Mouse (Mus musculus): ENCODE data around the gene Acss1.

Acss1 gene

DNA sequence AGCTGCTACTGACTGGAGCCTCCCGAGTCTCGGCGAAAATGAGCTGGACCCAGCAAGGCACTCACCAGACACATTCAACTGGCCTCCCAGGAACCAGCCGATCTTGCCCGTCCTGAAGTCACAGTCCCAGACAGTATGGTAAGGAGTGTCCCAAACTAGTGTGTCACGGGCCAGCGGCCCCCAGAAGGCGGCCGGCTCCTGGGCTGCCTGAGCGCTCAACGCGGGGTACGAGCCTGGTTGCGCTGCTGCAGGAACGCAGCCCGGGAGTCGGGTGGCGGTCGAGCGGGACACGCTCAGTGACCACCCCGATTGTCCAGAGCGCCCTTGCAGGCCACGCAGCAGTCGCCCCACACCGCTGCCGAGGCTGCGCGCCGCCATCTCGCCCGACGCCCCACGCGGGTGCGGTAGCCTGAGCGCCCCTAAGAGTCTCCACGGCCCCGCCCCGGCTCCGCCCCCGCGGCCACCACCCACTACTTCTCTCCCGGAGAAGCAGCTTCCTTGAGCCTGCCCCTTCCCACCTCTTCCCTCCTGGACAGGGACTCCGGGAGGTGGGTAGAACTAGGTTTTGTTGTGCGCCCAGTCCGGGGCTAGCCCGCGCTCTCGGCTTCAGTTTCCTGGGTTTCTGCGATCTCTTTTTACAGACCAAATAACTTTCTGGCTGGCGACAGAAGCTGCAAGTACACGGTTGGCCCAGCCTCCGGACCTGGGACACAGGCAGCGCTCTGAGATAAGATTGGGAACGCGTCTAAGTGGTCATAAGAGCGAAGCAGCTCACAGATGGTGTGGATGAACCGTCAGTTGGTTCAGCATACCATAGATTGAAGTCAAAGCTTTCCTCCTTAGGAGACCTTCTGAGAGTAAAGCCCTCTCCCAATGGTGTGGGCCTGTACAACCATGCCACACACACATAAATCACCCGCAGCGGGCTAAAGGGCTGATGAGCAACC, at the start of gene Acss1:
Acss1 (minus strand) TSS at position 681 of the 947 bp plus-strand sequence.
- peak; percentile 59 to 71 for DNase-seq (ENCODE audit: low spot score in 2 of 2)

DNA sequence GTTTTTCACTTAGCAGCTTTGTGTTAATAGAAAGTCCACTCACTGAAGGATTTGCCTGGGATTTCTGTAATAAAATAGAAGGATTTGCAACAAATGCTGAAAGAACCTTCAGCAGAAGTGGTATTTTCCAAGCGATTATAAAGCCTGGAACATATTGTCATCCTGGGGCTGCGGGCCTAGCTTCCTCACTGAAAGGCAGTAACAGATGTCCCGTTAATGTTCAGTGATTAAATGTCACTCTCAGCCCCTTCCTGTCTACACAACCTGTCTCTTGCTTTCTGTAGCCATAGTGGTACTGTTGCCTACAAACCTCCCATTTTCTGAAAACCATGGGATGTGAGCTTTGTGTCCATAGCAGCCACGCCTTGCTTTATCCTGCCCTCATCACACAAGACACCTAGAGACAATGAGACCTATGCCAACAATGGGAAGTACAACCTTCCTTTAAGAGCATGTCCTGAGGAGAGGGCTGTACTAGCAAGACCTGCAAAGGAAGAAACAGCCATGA, 43.9 kb upstream of the Acss1 start:
- DNase-seq (ENCODE audit: low spot score in 2 of 2) = no peak

DNA sequence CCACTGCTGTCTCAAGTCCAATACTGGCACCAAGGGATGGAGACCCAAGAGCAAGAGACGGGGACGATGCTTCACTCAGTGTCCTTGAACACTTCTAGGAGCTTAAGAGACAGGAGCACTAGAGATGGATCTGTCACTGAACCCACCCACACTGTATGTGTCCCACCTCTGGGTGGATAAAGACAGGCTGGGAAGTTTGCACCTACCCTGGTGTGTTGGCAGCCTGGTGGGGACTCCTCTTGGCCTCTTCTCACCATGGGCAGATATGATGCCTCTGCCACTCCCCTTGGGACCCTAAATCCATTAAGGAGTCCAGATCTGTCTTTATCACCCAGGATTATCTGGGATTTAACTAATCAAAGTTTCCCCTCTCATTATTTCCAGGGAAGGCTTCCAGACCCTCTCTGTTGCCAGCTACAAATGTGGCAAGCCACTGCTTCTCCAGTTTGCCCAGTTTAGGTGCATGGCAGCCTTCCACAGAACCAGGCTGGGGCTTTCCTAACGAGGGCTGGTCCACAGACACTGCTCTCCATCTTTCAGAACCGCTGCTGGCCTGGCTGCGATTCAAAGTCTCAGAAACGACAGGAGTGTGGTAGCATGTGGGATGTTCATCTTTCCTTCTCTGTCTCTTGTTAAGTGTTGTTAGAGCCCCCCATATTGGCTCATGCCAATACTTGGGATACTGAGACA, 23.3 kb upstream of the Acss1 start:
- no peak for DNase-seq (ENCODE audit: low spot score in 2 of 2)

DNA sequence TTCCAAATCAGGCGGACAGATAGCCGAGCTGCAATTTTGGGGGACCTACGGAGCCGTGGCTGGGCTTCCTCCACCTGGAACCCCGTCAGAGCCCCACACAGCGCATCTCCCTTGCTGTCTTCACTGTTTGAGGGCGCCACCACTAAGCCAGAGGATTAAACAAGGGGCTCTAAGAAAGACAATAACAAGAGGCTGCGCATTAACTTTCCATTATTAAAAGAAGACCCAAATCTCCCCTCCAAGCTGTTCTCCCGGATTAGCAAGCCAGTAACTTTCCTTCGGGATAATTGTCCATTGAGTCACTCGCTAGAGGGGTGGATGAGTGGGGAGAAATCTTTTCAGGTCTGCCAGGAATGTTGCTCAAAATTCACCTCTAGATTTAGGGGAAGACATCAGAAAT, 21.9 kb upstream of the Acss1 start:
- DNase-seq (ENCODE audit: low spot score in 2 of 2) = no peak

DNA sequence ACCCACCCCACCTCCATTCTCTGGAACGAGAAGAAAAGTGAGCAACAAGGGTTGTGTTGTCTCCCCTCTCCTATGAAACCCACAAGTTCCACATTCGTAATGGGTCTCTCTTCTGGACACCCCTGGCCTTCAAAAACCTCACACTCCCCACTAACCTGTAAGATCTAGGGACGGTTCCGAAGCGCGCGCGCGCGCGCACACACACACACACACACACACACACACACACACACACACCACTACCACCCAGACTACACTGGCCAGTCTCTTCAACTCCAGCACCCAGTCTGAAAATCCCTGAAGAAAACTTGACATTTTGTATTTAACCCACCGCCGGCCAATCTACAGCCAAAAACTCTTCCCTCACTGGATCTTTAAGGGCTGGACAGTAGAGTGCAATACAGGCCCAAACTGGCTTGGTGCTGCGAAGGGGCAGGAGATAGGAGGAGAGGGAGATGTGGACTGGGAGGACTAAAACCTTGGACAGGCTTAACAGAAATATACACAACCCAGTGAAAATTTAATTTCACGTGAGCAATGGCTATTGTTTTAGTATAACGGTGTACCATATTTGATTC, 21.0 kb upstream of the Acss1 start, which contains the start of gene Vsx1:
Vsx1 (minus strand) TSS at position 138 of the 578 bp plus-strand sequence.
- no peak for DNase-seq (ENCODE audit: low spot score in 2 of 2)

DNA sequence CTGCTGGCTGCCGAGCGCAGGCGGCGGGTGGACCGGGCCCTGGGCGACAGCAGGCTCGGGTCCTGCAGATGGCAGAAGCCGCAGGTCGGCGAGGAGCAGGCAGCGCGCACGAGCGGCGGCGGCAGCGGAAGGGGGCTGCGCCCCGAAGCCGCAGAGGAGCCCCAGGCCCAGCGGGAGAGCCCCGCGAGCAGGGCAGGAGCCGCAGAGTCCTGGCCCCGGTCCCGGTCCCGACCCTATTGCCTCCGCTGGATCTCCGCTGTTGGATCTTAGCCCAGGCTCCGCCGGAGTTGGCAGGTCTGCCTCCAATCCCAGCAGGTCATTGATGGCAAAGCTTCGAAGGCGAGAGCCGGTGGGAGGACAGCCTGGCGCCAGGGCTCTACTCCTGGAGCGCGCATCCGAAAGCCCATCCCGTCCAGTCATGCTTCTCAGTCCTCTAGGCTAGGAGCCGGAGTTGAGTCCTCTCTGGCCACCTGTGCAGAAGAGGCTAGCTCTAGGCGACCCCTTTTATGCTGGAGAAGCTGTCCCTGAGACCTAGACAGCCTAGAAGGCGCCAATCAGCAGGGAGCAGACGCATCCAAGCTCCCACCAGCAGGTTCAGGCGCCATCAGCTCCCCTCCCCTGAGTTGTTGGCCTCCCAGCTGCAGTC, 20.4 kb upstream of the Acss1 start:
- no peak for DNase-seq (ENCODE audit: low spot score in 2 of 2)

DNA sequence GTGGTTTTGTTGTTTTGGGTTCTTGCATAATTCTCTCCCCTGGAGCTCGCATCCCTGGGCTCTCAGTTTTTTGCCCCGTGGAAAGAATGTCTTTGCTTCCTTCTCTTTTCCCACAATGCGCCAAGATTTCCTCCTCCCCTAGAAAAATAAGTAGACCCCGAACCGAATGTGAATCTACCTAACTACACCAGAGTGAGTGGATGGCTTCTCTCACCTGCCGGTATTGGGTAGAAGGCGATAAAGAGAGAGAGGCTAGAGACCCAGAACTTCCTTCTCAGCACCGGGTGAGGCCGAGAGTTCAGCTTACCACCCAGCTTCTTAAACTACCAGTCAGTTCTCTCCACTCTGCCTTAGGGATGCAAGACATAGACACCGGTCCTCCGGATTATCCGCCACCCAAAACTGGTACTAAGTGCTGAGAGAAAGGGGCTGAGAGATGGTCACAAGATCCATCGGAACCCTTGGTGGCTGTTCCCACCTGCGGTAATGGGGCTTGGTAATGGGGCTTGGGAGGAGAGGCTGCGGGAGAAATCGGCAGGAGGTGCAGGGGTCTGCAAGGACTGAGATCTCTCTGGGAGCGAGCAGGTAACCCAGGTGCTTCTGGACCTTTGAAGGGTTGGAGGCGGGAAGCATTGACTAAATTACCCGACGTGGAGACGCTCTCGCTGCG, 19.7 kb upstream of the Acss1 start:
- DNase-seq (ENCODE audit: low spot score in 2 of 2) = no peak

DNA sequence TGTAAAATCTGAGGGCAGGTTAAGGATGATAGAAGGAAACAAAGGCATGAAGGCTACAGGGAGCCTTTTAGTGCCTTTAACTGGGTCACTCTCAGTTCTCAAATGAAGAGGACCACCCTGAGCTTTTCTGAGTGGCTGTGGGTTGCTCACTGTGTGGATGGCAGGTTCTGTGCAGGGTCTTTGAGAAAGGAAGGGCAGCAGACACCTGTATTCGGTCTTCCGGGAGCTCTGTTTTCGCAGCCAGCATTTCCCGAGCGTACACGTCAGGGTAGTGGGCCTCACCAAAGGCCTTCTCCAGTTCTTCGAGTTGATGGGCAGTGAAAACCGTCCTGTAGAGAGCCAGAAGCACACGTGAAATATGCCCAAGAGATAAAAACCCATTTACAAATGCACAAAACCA, 17.1 kb upstream of the Acss1 start:
- DNase-seq (ENCODE audit: low spot score in 2 of 2) = no peak

DNA sequence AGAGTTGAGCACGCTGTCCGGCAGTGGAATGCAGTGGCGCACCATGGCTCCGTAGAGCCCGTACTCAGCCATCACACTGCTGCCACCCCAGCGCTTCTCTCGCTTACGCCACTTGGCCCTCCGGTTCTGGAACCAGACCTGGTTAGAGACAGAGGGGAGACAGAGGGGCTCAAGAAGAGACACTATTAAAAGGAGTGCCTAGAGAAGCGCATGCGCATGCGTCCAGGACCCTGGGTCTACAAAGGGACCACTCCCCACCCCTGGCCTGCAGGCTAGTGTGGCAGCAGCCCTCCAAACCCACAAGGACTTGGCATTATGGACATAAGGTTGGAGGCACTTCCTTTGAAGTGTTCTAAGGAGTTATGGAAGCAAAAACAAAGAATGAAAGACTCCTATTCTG, 16.2 kb upstream of the Acss1 start:
- DNase-seq (ENCODE audit: low spot score in 2 of 2) = no peak

DNA sequence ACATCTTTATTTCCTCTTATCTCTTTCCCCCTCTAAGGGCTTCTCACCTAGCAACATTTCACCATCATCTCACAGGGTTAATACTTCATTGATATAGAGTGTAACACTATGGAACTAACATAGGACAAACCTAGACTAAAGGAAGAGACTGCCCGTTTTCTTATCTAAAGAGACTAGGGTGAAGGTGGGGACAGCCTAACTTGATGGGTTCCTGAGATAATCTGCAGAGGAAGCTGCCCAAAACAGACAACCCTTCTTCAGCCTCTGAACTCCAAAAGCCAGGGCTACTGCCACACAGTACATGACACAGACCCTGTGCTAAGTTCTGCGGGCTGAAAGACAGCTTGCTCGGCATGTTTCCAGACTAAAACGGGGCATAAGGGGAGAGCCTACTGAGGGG, 13.3 kb upstream of the Acss1 start:
- no peak for DNase-seq (ENCODE audit: low spot score in 2 of 2)

DNA sequence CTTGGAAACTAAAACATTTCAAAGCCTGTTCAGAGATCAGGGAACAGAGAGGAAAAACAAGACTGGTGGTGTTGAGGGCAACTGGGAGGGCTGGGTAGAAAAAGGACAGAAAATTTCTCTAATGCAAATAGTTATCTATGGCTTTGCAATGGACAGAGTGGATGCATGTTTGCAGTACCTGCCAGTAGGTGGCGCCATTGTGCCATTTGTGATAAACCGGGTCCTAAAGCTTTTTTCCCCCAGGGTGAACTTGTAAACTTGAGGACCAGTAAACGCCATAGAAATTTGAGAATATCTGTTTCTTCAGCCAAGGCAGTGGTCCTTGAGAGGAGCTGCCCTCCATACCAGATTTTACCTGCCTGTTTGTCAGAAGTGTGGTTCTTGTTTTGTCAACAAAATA, 10.1 kb upstream of the Acss1 start:
- peak; percentile 65 to 82 for DNase-seq (ENCODE audit: low spot score in 2 of 2)

DNA sequence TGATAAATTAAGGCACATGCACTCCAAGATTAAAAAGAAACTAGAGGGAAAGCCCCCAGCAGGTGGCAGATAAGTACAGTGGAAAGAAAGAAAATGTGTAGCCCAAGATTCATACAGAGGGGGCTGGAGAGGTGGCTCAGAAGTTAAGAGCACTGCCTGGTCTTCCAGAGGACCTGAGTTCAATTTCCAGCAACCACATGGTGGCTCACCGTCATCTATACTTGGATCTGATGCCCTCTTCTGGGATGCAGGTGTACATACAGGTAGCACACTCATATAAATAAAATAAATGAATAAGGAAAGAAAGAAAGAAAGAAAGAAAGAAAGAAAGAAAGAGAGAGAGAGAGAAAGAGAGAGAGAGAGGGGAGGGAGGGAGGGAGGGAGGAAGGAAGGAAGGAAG, 7.2 kb upstream of the Acss1 start:
- DNase-seq (ENCODE audit: low spot score in 2 of 2) = no peak

DNA sequence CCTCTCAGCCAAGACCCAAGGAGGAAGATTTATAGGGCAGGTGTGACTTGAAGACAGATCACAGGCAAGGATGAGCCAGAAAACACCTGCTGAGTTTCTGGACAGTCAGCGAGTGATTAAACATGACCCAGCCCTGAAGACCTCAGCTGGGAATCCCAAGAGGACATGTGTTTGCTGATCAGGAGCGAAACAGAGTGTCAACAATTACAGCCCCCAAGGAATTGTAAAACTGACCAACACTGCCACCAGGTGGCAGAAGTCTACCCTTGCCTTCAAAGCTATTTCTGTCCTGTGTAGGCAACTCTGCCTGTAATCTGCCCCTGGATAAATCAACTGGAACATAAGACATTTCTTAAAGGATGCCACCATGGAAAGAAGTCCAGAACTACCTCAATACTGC, 6.6 kb upstream of the Acss1 start:
- DNase-seq (ENCODE audit: low spot score in 2 of 2) = peak; percentile 71 to 77

DNA sequence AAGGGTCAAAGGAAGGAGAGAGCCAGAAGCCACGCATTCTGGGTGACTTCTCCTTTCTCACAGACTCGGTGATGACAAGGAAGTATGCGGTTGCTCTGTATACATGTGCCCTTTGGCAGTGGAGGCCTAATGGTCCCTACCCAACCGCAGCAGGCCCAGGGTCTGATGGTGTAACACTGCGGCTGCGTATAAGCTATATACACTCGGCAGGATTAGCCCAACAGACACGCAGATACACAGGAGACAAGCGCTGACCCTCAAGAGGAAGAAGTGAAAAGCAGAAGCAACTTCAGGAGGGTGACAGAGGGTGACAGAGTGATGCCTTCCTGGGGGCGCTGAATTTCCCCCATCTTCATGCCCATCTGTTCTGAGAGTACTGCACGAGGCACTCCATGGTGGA, 5.6 kb upstream of the Acss1 start:
- DNase-seq (ENCODE audit: low spot score in 2 of 2) = no peak

DNA sequence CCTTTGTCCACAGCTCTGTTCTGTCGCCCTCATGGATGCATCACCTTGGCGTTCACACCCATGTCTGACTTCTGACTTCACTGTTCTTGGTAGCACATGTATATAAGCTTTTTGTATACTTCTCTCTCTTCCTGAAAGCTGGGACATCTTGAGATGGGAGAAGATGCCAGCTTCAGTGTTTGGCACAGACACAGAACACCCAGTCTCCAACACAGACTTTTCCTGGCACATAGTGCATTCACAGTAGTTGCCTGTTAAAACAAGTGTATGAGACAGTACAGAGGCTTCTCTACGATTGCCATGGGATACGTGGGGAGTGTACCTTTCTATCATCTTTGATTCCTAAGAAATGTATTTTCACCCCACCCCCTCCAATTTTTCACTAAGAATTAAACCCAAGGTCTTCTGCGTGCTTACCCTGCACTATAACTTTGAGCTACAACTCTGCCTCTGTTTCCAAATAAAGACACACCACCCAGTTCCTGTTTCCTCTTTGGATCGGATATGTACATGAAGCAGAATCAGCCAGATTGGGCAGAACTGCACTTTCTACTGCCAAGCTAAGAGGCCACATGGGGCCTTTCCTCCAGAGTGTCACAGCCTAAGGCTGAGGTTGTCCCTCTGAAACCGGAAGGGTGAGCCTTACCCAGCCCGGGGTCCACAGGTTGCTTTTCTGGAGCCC, 3.5 kb upstream of the Acss1 start:
- no peak for DNase-seq (ENCODE audit: low spot score in 2 of 2)

DNA sequence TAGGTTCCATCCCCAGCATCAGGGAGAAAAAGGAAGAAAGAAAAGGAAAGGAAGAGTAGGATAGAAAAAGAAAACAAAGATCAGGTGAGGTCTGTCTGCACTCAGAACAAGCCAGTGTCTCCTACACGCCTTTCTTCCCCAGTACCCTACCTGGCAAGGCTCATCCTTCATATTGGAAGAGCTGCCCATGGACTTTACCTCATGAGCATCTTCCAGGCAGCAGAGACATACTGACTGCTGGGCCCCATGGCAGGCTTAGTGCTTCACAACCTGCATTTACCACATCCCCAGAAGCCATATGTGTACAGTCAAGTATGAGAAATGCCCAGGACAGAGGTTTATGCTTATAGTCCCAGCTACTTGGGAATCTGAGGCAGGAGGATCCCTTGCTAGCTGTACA, 2.6 kb upstream of the Acss1 start:
- no peak for DNase-seq (ENCODE audit: low spot score in 2 of 2)

DNA sequence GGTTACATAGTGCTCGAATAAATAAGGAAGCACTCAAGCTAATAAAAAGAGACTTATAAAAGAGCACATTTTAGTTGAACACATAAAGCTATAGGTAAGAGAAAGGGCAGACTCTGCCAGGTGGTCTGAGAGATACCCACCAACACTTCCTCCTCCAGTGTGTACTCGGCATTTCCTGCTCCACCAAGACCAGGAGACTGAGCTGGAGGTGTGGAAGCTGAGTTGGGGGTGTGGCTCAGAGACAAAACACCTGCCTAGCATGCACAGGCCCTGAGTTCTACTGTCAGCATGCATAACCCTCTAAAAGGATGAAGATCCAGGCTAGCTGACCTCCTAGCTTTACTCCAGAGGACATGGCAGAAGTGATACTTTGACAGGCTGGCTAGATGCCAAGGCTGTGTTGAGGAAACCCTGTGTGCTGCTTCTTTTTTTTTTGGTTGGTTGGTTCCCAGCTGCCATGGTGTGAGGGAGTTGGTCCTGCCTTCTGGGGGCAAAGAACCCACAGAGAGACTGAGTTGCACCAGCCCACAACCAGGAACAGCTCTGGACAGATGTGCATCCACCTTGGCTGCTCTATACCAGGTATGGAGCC, 1.2 kb upstream of the Acss1 start:
- no peak for DNase-seq (ENCODE audit: low spot score in 2 of 2)

DNA sequence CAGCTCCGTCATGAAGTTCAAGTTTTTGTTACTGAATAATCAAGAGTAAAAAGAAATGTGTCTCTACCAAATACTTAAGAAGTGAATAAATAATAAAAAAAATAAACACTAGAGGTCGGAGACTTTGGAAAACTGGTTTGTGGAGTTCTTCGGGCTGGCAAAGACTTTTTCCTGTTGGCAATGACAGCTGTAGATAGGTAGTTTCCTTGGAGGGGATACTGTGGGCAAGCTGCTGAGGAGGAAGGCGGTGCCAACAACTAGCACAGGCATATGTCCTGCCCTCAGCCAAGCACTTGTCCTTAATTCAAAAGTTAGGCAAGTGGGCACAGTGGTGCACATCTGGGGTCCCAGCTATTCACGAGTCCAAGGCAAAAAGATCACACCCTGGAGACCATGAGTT, 656 bp upstream of the Acss1 start:
- DNase-seq (ENCODE audit: low spot score in 2 of 2) = no peak

DNA sequence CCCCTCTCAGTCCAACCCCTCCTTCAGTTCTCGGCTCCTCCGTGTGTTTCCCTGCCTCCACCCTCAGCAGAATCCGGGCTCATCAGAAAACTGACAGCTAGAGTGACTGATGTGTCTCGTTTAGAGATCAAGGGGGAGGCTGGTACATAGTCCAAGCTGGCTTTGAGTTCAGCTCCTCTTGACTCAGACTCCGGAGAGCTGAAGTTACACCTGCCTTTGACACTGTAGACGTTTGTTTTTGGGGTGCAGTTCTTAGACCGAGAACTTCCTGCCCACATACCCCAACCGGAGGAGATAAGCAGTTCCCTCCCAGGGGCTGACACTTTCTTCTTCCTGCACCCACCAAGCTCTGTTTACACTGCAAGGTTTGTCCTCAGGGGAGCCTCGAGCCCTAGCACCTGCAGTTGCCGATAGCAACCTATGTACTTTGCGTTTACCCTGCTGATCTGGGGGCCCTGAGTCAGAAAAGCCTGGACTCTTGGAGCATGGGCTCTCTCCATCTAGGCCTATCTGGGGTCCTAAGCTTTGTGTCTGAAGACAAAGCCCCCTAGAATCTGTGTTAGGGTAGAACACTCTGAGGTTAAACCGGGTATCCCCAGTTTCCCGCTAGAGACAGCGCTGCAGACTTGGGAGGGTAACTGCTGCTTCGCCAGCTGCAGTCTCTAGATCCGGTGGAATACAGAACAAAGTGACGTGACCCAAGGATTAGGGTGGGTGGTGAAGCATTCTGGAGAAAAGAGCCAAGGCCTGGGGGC, 1.1 kb downstream of the Acss1 start:
- DNase-seq (ENCODE audit: low spot score in 2 of 2) = no peak

DNA sequence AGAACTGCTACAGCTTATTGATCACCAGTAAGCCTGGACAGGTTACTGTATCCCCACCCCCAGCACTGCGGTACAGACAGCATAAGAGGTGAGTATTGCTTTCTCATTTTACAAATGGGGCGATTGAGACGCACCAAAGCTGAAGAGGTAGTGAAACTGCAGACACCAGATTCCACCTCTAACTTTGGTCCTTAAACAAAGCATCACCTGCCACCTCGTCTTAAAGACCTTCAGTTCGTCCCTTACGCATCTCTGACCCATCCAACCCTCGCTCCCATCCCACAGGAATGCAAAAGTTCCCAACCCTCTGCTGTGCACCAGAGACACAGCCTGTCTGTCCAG, 1.6 kb downstream of the Acss1 start:
- DNase-seq (ENCODE audit: low spot score in 2 of 2) = no peak

Data from right cerebral cortex, adult 2 months (tissue).